Mouse (Mus musculus): ENCODE results near the gene Gna12.

The Gna12 gene

DNA sequence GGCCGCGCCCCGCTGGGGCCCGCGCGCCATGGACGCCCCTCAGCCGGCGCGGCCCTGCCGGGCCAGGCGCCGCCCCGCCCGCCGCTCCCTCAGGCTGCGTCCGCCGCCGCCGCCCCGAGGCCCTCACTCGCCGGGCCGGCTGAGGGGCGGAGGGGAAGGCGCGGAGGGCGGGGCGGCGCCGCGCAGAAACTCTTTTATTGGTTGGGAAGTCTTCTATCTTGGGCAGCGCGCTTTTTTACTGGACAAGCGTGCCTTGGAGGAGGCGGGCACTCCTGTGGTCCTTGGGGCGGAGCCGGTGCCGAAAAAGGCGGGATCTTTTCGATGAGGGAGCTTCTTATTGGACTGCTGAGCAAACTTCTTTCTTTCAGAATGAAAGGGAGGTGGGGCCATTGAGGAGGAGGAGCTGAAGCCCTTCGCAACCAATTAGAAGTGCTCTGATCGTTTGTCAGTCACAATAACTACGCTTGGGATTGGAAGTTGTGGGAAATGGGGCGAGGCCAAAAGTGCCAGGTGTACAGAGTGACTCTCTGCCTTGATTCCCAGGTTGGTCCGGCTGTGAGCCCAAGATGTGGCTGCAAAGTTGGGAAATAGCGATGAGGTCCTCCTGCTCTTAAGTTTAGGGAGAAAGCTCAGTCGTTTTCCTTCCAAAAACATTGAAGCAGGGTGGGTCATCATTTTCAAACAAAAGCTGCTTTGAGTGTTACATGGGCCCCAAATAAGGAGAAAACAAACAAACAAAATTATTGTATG is at the start of gene Gna12:
TSS of gene Gna12 (minus strand) at position 118 of the 750 bp plus-strand sequence.
- DNase-seq: peak; percentile 96 to 98

DNA sequence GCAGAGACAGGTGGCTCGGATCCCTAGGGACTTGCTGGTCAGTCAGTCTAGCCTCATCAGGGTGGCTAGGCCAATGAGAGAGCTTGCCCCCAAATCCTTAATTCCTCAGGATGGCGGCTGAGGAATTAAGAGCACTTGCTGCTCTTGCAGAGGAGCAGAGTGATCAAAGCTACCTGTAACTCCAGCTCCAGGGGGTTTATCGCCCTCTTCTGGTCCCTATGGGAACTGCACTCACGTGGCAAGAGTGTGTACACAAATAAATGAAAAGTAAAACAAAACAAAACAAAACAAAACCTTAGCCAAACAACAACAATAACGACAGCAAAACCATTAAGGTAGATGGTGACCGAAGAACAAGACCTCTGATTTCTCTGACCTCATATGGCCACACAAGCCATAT is 48.4 kb upstream of the Gna12 start:
- no peak for DNase-seq

- no peak for DNase-seq
Measured at GRCm38 (mm10) chr5:140873736-140874307, 43.6 kb upstream of the Gna12 start.

GRCm38 (mm10) chr5:140873039-140873551 is 42.9 kb upstream of the Gna12 start:
- no peak for DNase-seq

DNA sequence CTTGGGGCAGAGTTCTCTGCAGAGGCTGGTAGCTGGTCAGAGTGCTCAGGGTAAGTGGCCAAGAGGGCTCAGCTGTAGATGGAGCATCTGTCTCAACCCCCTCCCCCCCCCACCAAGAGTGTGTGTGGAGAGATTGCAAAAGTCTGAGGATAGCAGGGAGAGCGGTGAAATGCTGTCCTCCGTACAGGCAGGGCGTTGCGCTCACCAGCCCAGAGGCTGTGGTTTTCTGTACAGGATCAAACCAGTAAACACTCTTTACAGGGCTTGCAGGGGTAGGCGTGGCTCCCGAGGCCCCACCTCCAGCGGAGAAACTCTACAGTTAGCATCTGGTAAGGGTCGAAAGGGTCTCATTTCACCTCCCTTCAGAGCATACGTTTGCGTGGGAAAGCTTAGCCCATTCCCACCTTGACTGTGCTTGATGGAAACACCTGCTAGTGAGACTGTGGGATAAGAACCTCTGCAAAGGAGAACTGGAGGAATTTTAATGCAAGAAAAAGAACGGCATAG is 42.4 kb upstream of the Gna12 start:
- DNase-seq: peak; percentile 45 to 66

DNA sequence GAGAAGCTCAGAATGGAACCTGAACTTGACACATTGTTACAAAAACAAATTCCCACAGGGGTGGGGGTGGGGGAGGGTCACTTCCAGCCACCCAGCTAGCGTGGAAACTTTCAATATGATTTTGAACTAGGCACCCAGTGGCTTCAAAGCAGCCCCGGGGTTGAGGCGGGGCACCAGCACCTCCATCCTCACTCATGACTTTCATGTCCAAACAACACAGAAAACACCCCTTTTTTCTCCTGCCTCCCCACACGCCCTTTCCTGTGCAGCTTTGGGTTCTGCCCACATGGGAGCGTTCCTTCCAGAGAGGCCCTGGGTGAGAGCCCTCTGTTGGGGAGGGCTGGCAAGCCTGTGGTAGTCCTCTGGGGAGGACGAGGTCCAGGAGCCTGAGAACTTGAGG is 41.0 kb upstream of the Gna12 start:
- DNase-seq: peak in 1 of 2 experiments; percentile 57

DNA sequence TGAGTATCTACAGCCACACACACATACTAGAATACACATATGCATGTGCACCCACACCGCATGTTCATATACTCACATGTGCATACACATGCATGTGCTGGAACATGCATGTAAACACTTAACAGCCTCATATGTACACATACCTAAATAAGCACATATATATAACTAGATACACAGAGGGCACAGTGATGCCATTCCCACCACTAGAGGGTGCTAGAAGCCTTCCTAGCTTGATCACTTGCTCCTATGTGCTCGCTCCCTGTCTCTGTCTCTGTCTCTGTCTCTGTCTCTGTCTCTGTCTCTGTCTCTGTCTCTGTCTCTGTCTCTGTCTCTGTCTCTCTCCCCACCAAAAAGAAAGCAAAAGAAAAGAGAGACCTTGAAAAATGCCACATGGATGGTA is 38.8 kb upstream of the Gna12 start:
- DNase-seq: no peak

GRCm38 (mm10) chr5:140859730-140860129 is 29.5 kb upstream of the Gna12 start:
- DNase-seq: no peak

- peak in 1 of 2 experiments; percentile 31 for DNase-seq
Measured at GRCm38 (mm10) chr5:140858335-140858734, 28.1 kb upstream of the Gna12 start.

DNA sequence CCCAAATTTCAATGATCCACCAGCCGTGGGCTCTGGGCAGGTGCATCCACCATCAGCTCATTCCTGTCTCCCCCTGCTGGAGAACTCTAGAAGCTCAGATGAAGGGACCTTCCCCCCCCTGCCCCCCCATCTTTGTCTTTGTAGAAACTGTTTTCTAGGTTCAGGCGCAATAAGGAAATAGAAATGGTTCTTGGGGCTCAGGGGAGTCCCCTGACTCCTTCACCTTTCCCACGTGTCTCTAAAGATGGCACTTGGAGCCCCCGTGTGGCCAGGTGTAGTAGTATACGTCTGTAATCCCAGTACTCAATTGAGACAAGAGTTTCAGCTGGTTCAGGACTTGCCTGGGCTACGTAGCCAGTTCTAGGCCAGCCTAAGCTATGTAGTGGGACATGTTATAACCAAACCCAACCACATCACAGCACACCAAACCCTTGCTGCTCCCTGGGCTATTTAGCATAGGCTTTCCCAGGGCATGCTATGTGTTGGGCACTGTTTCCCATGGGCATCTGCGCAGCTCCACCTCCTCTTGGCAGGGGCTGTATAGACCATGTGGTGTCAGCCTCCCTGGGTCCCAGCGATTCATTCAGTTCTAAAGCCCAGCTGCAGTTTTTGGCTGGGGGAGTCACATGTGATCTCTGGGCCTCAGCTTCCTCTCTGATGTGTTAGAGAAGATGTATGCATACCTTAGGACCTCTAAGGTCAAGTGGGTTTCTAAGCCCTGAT is 27.4 kb upstream of the Gna12 start:
- no peak for DNase-seq

DNA sequence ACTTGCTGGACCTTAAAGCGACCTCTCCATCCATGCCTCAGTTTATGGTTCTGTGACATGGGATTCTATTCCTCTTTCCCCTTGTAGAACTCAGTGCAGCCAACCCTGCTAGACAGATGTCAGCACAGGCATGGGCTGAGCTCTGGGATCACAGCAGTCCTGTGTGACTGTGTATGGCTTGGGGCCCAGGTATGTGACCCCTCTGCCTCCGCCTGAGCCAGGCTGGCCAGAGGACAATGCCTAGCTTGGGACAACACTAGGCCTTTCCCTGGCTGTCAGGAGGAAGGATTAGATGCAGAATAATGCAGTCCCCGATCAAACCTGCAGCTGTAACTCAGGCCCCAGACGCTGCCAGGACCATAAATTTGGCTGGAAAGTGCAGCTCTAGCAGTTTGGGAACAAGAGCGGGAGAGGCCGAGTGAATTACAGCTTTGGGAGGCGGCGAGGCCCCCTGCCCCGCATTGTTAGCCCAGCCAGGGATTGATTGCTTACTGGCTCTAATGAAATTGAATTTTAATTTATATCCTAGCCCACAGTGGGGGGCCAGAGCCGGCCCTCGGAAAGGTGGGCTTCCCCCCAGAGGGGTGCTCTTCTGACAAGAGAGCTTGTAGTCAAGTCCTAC is 25.8 kb upstream of the Gna12 start:
- no peak for DNase-seq

- DNase-seq: no peak
Measured at GRCm38 (mm10) chr5:140854700-140855099, 24.5 kb upstream of the Gna12 start.

DNA sequence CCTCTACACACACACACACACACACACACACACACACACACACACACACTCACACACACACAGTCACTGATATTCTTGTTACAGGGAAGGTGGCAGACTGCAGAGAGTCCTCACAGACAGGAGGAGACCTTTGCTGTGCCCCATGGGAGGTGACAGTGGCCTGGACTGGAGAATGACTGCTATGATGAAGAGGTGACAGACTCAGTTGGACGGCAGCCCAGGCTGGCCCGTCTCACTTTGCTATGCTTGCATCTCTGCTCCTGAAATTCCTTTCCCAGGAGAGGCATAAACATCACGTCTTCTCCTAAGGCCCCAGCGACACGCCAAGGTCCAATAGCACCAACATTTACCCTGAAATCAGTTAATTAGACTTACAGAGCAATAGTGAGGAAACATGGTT is 23.5 kb upstream of the Gna12 start:
- no peak for DNase-seq

DNA sequence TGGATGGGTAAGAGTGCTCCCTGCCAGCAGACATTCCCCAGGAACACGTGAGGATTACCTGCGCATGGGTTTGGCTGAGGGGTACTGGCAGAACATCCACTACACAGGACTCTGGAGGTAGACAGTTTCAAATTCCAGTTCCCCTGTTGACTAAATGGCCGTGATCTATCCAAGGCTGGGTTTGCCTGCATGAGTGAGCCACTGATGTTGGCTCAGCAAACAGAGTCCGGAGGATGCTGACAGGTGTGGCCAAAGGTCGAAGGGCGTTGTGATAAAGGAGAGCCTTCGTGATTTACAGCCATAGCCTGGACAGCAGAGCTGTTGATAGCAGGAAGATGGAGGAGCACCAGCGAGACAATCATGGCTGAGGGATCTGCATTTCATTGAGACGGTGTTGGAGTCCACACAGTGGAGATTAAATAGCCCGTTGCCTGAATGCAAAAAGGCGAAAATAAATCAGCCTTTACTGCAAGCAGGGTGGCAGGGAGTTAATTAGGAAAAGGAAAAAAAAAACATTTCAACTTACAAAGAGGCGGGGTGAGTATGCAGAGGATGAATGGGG is 22.3 kb upstream of the Gna12 start:
- no peak for DNase-seq

DNA sequence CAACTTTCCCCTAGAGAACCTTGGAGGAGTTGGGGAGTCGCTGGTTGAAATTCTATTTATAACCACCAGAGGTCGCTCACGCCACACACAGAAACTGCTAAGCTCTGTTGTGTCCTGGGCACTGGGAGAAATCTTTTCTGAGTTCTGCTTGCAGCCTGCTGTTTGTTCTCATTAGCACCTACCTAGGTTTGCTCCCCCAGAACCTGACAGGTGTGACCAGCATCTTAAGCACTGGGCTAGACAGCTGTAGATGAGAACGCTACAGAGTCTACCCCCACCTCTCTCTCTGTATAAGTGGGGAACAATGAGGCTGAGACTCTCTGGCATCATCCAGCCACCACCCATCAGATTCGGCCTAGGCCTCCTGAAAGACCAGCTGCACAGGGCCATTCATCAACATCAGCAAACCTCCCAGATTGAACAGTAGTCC is 17.1 kb upstream of the Gna12 start:
- no peak for DNase-seq

DNA sequence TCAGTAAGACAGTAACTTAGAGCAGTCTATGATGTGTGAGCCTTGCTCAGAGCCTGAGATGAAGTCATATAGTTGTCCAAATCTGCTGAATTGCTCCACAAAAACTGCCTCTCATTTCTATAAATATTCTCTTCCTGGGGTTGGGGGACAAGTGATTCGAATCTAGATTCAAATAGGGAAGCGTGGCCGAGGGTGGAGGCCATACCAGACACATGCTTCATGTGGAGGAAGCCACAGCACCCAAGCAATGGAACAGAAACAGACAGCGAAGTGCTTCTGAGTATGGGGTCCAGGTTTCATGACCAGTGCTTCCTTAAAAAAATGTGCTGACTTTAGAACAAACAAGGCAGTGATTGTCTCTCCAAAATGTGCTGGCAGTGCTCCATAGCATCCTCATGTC is 11.7 kb upstream of the Gna12 start:
- DNase-seq: no peak

- DNase-seq: no peak
Measured at GRCm38 (mm10) chr5:140831064-140831431, 817 bp upstream of the Gna12 start.

DNA sequence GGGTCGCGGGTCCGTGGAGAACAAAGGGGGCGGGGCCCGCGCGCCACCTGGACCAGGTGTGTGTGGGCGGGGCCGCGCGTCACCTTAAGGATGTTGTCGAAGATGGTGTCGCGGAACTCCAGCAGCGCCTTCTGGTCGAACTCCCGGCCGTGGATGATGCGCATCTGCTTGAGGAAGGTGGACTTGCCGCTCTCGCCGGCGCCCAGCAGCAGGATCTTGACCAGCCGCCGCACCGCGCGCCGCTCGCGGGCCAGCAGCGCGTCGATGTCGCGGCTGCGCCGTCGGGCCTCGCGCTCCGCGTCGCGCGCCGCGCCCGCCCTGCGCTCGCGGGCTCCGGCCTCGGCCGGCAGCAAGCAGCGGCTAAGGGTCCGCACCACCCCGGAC is 328 bp downstream of the Gna12 start:
- peak; percentile 47 to 58 for DNase-seq

GRCm38 (mm10) chr5:140829081-140829910 is 935 bp downstream of the Gna12 start:
- DNase-seq: no peak

DNA sequence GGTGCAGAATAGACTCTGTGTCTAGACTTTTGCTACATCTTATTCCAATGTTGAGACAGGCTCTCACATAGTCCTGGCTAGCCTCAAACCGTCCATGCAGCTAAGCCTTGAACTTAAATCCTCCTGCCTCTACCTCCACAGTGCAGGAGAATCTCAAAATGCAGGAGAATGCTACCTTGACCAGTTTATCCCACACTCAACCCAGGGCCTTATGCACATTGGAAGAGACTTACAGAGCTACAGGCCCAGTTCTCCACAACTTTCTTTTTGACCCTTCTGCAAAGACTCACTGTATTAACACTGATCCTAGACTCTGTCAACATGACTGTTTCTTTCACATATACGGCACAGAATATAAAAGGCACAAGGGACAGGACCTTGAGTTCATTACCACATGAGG is 1.9 kb downstream of the Gna12 start:
- no peak for DNase-seq

- no peak for DNase-seq
Measured at GRCm38 (mm10) chr5:140827896-140828295, 2.3 kb downstream of the Gna12 start.

GRCm38 (mm10) chr5:140827413-140827812 is 2.8 kb downstream of the Gna12 start:
- DNase-seq: no peak

Measured in thymus, adult 18-20 months (tissue).